Mouse (Mus musculus) monocyte, adult 59 days (primary cell): ENCODE data around the gene D5Ertd577e. TPM values are rescaled to one million over a fixed set of nuclear protein-coding genes. Genes with fewer than 3 reads are reported as not detected.

ENCODE experiments used
- total RNA-seq, 2 experiments: library from RNA; stranded (reverse); gene quantifications; one replicate each; pipeline ENCODE4 v1.2.4; 2023

Gene D5Ertd577e
- total RNA-seq = not detected

GRCm38 (mm10) chr5:95456506-95456905, at the start of gene D5Ertd577e:
Gene D5Ertd577e, plus strand, starts transcription at chr5:95456806.

GRCm38 (mm10) chr5:95510458-95510857, 53.9 kb downstream of the D5Ertd577e start, which contains the start of gene Gm3286:
Gene Gm3286, plus strand, starts transcription at chr5:95510758.

Other genes with a start within 250 kb of the D5Ertd577e start
- gene Gm10424, start 184.0 kb upstream of the D5Ertd577e start, total RNA-seq = not detected
- not detected for gene Gm3259, start 150.9 kb upstream of the D5Ertd577e start, total RNA-seq
- not detected for gene Gm3286, start 54.0 kb downstream of the D5Ertd577e start, total RNA-seq
- gene Gm7971, start 138.1 kb downstream of the D5Ertd577e start, total RNA-seq = not detected